Mouse (Mus musculus): Measurements from ENCODE around the gene Rpl26. TPM values are rescaled to one million over a fixed set of nuclear protein-coding genes. Genes with fewer than 3 reads are reported as not detected.

Rpl26 gene
- polyA plus RNA-seq, 1 experiment: 4,511 TPM

DNA sequence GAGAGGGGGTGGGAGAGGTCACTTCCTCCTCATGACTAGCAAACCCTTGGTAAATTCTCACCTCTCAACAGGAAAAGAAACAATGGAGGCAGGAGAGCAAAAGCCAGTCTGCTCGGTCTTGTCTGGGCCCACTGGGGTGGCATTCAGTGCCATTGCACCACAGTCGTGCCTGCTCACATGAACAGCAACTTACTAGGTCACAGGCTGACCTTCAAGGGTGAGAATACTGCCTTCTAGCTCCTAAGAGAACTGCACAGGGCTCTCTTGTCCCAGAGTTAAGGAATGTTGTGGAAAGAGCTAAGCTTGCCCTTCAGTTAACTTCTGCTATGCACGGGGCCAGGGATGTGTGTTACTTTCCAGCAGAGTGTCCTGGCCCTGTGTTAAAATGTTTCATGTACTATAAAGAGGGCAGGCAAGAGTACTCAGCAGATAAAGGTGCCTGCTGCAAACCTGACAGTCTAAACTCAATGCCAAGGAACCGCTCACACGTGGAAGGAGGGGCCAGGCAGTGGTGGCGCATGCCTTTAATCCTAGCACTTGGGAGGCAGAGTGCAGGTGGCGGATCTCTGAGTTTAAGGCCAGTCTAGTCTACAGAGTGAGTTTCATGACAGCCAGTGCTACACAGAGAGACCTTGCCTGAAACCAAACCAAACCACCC lies 7.6 kb downstream of the Rpl26 start:
- H3K27me3 ChIP-seq (ENCODE audit: control insufficient read depth, insufficient read depth, low read length, poor library complexity, severe bottlenecking): no peaks in the 10 kb centered on the region
- H3K9ac ChIP-seq (ENCODE audit: low read depth, poor library complexity, severe bottlenecking): no peak overlapping the region
- no peak for TF ChIP-seq CTCF (IDR thresholded peaks at IDR 0.05; ENCODE audit: low read depth, low read length)
- no peak for TF ChIP-seq POLR2A (IDR thresholded peaks at IDR 0.05; ENCODE audit: insufficient read depth, low read length)
- TF ChIP-seq EP300 (IDR thresholded peaks at IDR 0.05; ENCODE audit: insufficient read depth, low read depth, low read length): no peak
- H3K36me3 ChIP-seq (ENCODE audit: control insufficient read depth, insufficient read depth, low read length, poor library complexity, severe bottlenecking): peaks cover 30% of the 10 kb centered on the region
- H3K4me3 ChIP-seq (ENCODE audit: low read depth, low read length): no peak overlapping the region
- H3K4me1 ChIP-seq (ENCODE audit: control insufficient read depth, insufficient read depth, low read length): no peaks in the 10 kb centered on the region
- H3K9me3 ChIP-seq (replicated peaks; ENCODE audit: control insufficient read depth, insufficient read depth, low read length, poor library complexity, severe bottlenecking): no peaks in the 10 kb centered on the region
- no peak overlapping the region for H3K27ac ChIP-seq (ENCODE audit: insufficient read depth, low read length)

DNA sequence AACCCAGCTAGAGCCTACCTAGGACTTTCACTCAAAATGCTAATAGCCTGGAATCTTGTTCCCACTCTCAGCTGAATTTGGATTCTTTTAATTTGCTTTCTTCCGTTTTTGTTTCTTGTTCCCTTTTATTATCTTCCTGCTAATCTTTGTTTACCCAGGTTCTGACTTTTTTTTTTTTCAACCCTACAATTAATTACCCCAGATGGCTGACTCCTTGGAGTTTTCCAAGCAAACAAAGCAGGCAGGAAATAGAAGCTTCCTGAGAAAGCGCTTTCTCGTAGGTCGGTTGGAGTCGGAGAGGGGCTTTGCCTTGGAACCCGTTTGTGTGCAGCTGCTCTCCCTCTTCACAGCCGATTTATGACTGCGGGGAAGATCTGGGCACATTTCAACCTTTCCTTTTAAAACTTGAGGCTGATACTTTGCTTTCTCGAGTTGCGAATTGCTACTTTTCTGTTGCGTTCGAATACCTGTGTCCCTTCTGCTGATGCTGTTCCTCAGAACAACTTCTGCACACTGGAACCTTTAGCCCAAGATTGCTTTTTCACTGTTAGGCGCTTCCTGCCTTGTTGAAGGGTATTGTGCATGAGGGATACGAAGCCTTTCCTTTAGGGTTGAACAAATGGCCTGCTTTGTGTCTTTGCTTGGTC lies 10.3 kb downstream of the Rpl26 start:
- H3K27me3 ChIP-seq (ENCODE audit: control insufficient read depth, insufficient read depth, low read length, poor library complexity, severe bottlenecking): no peaks in the 10 kb centered on the region
- no peak for TF ChIP-seq EP300 (IDR thresholded peaks at IDR 0.05; ENCODE audit: insufficient read depth, low read depth, low read length)
- no peak overlapping the region for H3K27ac ChIP-seq (ENCODE audit: insufficient read depth, low read length)
- no peak overlapping the region for H3K4me3 ChIP-seq (ENCODE audit: low read depth, low read length)
- no peaks in the 10 kb centered on the region for H3K9me3 ChIP-seq (replicated peaks; ENCODE audit: control insufficient read depth, insufficient read depth, low read length, poor library complexity, severe bottlenecking)
- H3K4me1 ChIP-seq (ENCODE audit: control insufficient read depth, insufficient read depth, low read length): no peaks in the 10 kb centered on the region
- H3K36me3 ChIP-seq (ENCODE audit: control insufficient read depth, insufficient read depth, low read length, poor library complexity, severe bottlenecking): peaks cover 3% of the 10 kb centered on the region; the same call in 1 of the 2 replicates
- H3K9ac ChIP-seq (ENCODE audit: low read depth, poor library complexity, severe bottlenecking): no peak overlapping the region

GRCm38 (mm10) chr11:68914566-68914965 lies 13.2 kb downstream of the Rpl26 start:
- TF ChIP-seq POLR2A (IDR thresholded peaks at IDR 0.05; ENCODE audit: insufficient read depth, low read length) (no peak), EP300 (IDR thresholded peaks at IDR 0.05; ENCODE audit: insufficient read depth, low read depth, low read length) (no peak), CTCF (IDR thresholded peaks at IDR 0.05; ENCODE audit: low read depth, low read length) (no peak)
- Histone ChIP-seq H3K27ac (ENCODE audit: insufficient read depth, low read length) (no peak overlapping the region), H3K27me3 (ENCODE audit: control insufficient read depth, insufficient read depth, low read length, poor library complexity, severe bottlenecking) (no peaks in the 10 kb centered on the region)

DNA sequence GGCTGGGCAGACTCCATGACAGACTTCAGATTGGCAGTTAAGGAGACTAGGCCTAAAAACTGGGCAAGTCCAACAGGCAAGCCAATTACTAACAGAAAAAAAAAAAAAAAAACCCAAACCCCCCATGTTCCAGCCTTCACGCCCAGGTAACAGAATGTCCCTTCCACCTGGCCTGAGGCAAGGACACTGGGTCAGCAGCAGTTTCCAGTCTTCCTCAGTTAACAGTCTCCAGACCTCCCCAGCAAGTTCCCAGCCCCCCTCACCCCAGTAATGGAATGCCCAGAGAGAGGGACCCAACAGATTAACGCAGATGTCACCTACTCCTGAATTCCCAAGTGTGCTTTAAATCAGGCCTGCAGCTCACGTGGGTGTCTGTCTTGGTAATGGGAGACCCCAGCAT lies 21.8 kb downstream of the Rpl26 start:
- H3K9ac ChIP-seq (ENCODE audit: low read depth, poor library complexity, severe bottlenecking): no peak overlapping the region
- H3K36me3 ChIP-seq (ENCODE audit: control insufficient read depth, insufficient read depth, low read length, poor library complexity, severe bottlenecking): no peaks in the 10 kb centered on the region

More at GRCm38 (mm10) chr11:68914566-68914965, 13.2 kb downstream of the Rpl26 start:
- H3K4me3 ChIP-seq (ENCODE audit: low read depth, low read length): no peak overlapping the region
- H3K36me3 ChIP-seq (ENCODE audit: control insufficient read depth, insufficient read depth, low read length, poor library complexity, severe bottlenecking): no peaks in the 10 kb centered on the region
- H3K9me3 ChIP-seq (replicated peaks; ENCODE audit: control insufficient read depth, insufficient read depth, low read length, poor library complexity, severe bottlenecking): no peaks in the 10 kb centered on the region
- no peaks in the 10 kb centered on the region for H3K4me1 ChIP-seq (ENCODE audit: control insufficient read depth, insufficient read depth, low read length)
- H3K9ac ChIP-seq (ENCODE audit: low read depth, poor library complexity, severe bottlenecking): no peak overlapping the region

DNA sequence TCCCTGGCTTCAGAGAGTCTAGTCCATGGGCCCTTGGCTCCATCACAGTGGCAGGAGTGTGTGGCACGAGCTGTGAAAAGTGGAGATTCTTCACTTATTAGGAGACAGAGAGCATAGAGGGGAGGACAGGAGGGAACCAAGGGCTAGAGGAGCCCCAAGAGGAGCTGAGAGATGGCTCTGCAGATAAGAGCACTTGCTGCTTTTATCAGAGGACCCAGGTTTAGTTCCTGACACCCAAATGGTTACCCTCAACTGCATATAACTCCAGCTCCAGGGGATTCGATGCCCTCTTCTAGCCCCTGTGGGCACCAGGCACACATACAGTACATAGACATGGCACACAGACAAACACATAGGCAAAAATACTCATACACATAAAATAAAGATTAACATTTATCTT lies 23.4 kb downstream of the Rpl26 start:
- no peaks in the 10 kb centered on the region for H3K4me1 ChIP-seq (ENCODE audit: control insufficient read depth, insufficient read depth, low read length)
- TF ChIP-seq POLR2A (IDR thresholded peaks at IDR 0.05; ENCODE audit: insufficient read depth, low read length) (no peak), CTCF (IDR thresholded peaks at IDR 0.05; ENCODE audit: low read depth, low read length) (no peak), EP300 (IDR thresholded peaks at IDR 0.05; ENCODE audit: insufficient read depth, low read depth, low read length) (no peak)
- no peak overlapping the region for H3K9ac ChIP-seq (ENCODE audit: low read depth, poor library complexity, severe bottlenecking)
- H3K4me3 ChIP-seq (ENCODE audit: low read depth, low read length): no peak overlapping the region
- H3K36me3 ChIP-seq (ENCODE audit: control insufficient read depth, insufficient read depth, low read length, poor library complexity, severe bottlenecking): no peaks in the 10 kb centered on the region
- H3K9me3 ChIP-seq (replicated peaks; ENCODE audit: control insufficient read depth, insufficient read depth, low read length, poor library complexity, severe bottlenecking): no peaks in the 10 kb centered on the region
- H3K27me3 ChIP-seq (ENCODE audit: control insufficient read depth, insufficient read depth, low read length, poor library complexity, severe bottlenecking): no peaks in the 10 kb centered on the region
- H3K27ac ChIP-seq (ENCODE audit: insufficient read depth, low read length): no peak overlapping the region

More for the DNA sequence above, 21.8 kb downstream of the Rpl26 start:
- TF ChIP-seq EP300 (IDR thresholded peaks at IDR 0.05; ENCODE audit: insufficient read depth, low read depth, low read length): no peak
- no peak for TF ChIP-seq CTCF (IDR thresholded peaks at IDR 0.05; ENCODE audit: low read depth, low read length)
- TF ChIP-seq POLR2A (IDR thresholded peaks at IDR 0.05; ENCODE audit: insufficient read depth, low read length): no peak
- Histone ChIP-seq H3K4me1 (ENCODE audit: control insufficient read depth, insufficient read depth, low read length) (no peaks in the 10 kb centered on the region), H3K4me3 (ENCODE audit: low read depth, low read length) (no peak overlapping the region), H3K27me3 (ENCODE audit: control insufficient read depth, insufficient read depth, low read length, poor library complexity, severe bottlenecking) (no peaks in the 10 kb centered on the region), H3K9me3 (replicated peaks; ENCODE audit: control insufficient read depth, insufficient read depth, low read length, poor library complexity, severe bottlenecking) (no peaks in the 10 kb centered on the region), H3K27ac (ENCODE audit: insufficient read depth, low read length) (no peak overlapping the region)

DNA sequence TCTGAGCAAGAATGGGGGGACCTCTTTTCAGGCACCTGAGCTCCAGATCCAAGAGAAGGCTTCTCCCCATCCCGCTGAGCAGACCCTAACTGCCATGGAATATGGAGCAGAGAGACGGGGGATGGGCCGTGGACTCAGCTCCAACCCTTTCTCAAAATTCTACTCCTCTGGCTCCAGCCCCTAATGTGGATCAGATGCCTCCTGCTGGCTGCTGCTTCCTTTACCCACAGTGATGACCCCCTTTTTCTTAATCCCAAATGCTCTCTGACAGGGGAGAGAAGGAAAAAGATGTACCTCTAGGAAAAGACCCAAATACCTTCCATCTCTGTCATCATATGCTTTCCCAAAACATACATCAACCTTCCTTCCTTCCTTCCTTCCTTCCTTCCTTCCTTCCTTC lies 25.6 kb downstream of the Rpl26 start, which contains the start of gene Odf4:
Gene Odf4 (minus strand): TSS at position 101 of the 400 bp plus-strand sequence.
- no peak within 1 kb of the TSS for H3K9ac ChIP-seq (ENCODE audit: low read depth, poor library complexity, severe bottlenecking)
- H3K9me3 ChIP-seq (replicated peaks; ENCODE audit: control insufficient read depth, insufficient read depth, low read length, poor library complexity, severe bottlenecking): no peaks in the 10 kb centered on the region
- H3K4me1 ChIP-seq (ENCODE audit: control insufficient read depth, insufficient read depth, low read length): no peaks in the 10 kb centered on the region
- no peak within 1 kb of the TSS for H3K4me3 ChIP-seq (ENCODE audit: low read depth, low read length)
- TF ChIP-seq EP300 (IDR thresholded peaks at IDR 0.05; ENCODE audit: insufficient read depth, low read depth, low read length): no peak
- TF ChIP-seq POLR2A (IDR thresholded peaks at IDR 0.05; ENCODE audit: insufficient read depth, low read length): no peak
- TF ChIP-seq CTCF (IDR thresholded peaks at IDR 0.05; ENCODE audit: low read depth, low read length): no peak
- H3K27ac ChIP-seq (ENCODE audit: insufficient read depth, low read length): no peak within 1 kb of the TSS
- no peaks in the 10 kb centered on the region for H3K27me3 ChIP-seq (ENCODE audit: control insufficient read depth, insufficient read depth, low read length, poor library complexity, severe bottlenecking)
- H3K36me3 ChIP-seq (ENCODE audit: control insufficient read depth, insufficient read depth, low read length, poor library complexity, severe bottlenecking): no peaks in the 10 kb centered on the region
